Mouse (Mus musculus) ES-Bruce4 (cell line): ENCODE measurements around the gene Trpc1. TPM values are rescaled to one million over a fixed set of nuclear protein-coding genes. Genes with fewer than 3 reads are reported as not detected.

Source experiments
- H3K27ac ChIP-seq: 2 replicates; pipeline ENCODE4 v1.5.1; 2012; ENCODE audit warnings: low read length, inconsistent platforms; ENCODE audit not compliant: insufficient read depth
- H3K27me3 ChIP-seq: 2 replicates; pipeline ENCODE4 v1.6.1; 2012; ENCODE audit warnings: mild to moderate bottlenecking, low read length, inconsistent platforms; ENCODE audit not compliant: control insufficient read depth, poor library complexity, insufficient read depth, severe bottlenecking
- H3K36me3 ChIP-seq: 2 replicates; pipeline ENCODE4 v1.6.1; 2012; ENCODE audit warnings: inconsistent platforms, mild to moderate bottlenecking, low read length, moderate library complexity; ENCODE audit not compliant: control insufficient read depth, poor library complexity, insufficient read depth, severe bottlenecking
- H3K4me1 ChIP-seq: one replicate; pipeline ENCODE4 v1.8.1; 2011; ENCODE audit warnings: low read length; ENCODE audit not compliant: control insufficient read depth, insufficient read depth
- H3K4me3 ChIP-seq: 2 replicates; pipeline ENCODE4 v1.5.1; 2011; ENCODE audit warnings: low read depth, mild to moderate bottlenecking, low read length
- H3K9ac ChIP-seq: 2 replicates; pipeline ENCODE4 v1.6.1; 2012; ENCODE audit warnings: low read depth, mild to moderate bottlenecking, inconsistent platforms; ENCODE audit not compliant: poor library complexity, severe bottlenecking
- H3K9me3 ChIP-seq: replicated peaks from 2 replicates; pipeline ENCODE4 v1.6.1; 2012; ENCODE audit warnings: mild to moderate bottlenecking, low read length, inconsistent platforms; ENCODE audit not compliant: control insufficient read depth, poor library complexity, insufficient read depth, severe bottlenecking
- CTCF ChIP-seq: IDR thresholded peaks from one replicate; pipeline ENCODE4 v1.8.1; 2011; ENCODE audit warnings: low read depth, low read length
- EP300 ChIP-seq: IDR thresholded peaks from 2 replicates; pipeline ENCODE4 v1.6.1; 2011; ENCODE audit warnings: low read depth, low read length; ENCODE audit not compliant: insufficient read depth
- POLR2A ChIP-seq: IDR thresholded peaks from one replicate; pipeline ENCODE4 v1.8.1; 2011; ENCODE audit warnings: low read length; ENCODE audit not compliant: insufficient read depth
- polyA plus RNA-seq: library from polyadenylated mRNA; stranded (reverse); fragments of >200 nt; gene quantifications from 2 replicates; pipeline ENCODE4 v1.2.4, GENCODE M21; 2011; ENCODE audit warnings: low read depth; ENCODE audit not compliant: missing spikeins, insufficient read depth, insufficient read length

The Trpc1 gene
- polyA plus RNA-seq, 1 experiment: 6.2 TPM

- Histone ChIP-seq H3K27me3 (no peaks in the 10 kb centered on the region), H3K4me1 (no peaks in the 10 kb centered on the region), H3K27ac (no peak overlapping the region), H3K9ac (no peak overlapping the region), H3K36me3 (no peaks in the 10 kb centered on the region), H3K4me3 (no peak overlapping the region), H3K9me3 (no peaks in the 10 kb centered on the region)
- TF ChIP-seq POLR2A (no peak), EP300 (no peak), CTCF (no peak)
Observed at GRCm38 (mm10) chr9:95668306-95668705, 81.9 kb downstream of the Trpc1 start.

GRCm38 (mm10) chr9:95667836-95668235 lies 82.3 kb downstream of the Trpc1 start:
- no peaks in the 10 kb centered on the region for H3K27me3 ChIP-seq
- H3K4me1 ChIP-seq: no peaks in the 10 kb centered on the region
- no peak overlapping the region for H3K9ac ChIP-seq
- no peak overlapping the region for H3K27ac ChIP-seq
- H3K9me3 ChIP-seq: no peaks in the 10 kb centered on the region
- TF ChIP-seq POLR2A (no peak), EP300 (no peak), CTCF (no peak)
- H3K4me3 ChIP-seq: no peak overlapping the region
- H3K36me3 ChIP-seq: no peaks in the 10 kb centered on the region

- no peak overlapping the region for H3K27ac ChIP-seq
- H3K27me3 ChIP-seq: no peaks in the 10 kb centered on the region
- no peak overlapping the region for H3K9ac ChIP-seq
- no peaks in the 10 kb centered on the region for H3K9me3 ChIP-seq
- H3K36me3 ChIP-seq: no peaks in the 10 kb centered on the region
- no peak for TF ChIP-seq EP300
- no peak for TF ChIP-seq CTCF
- no peak for TF ChIP-seq POLR2A
- no peak overlapping the region for H3K4me3 ChIP-seq
- no peaks in the 10 kb centered on the region for H3K4me1 ChIP-seq
Observed at GRCm38 (mm10) chr9:95665835-95666234, 84.3 kb downstream of the Trpc1 start.

GRCm38 (mm10) chr9:95664290-95664989 lies 85.7 kb downstream of the Trpc1 start:
- Histone ChIP-seq H3K27ac (no peak overlapping the region), H3K27me3 (no peaks in the 10 kb centered on the region), H3K4me1 (no peaks in the 10 kb centered on the region), H3K9me3 (no peaks in the 10 kb centered on the region), H3K36me3 (no peaks in the 10 kb centered on the region), H3K4me3 (no peak overlapping the region), H3K9ac (no peak overlapping the region)
- TF ChIP-seq EP300 (no peak), POLR2A (no peak), CTCF (no peak)

GRCm38 (mm10) chr9:95657941-95658340 lies 92.2 kb downstream of the Trpc1 start:
- Histone ChIP-seq H3K9ac (no peak overlapping the region), H3K36me3 (no peaks in the 10 kb centered on the region), H3K9me3 (no peaks in the 10 kb centered on the region), H3K27me3 (no peaks in the 10 kb centered on the region), H3K4me1 (no peaks in the 10 kb centered on the region), H3K27ac (no peak overlapping the region), H3K4me3 (no peak overlapping the region)
- TF ChIP-seq EP300 (no peak), POLR2A (no peak), CTCF (no peak)

Other genes starting within 250 kb of the Trpc1 start
- 173 and 190 TPM in 2 replicates for gene U2surp, start 238.4 kb downstream of the Trpc1 start, polyA plus RNA-seq
- gene Paqr9, start 190.7 kb downstream of the Trpc1 start, polyA plus RNA-seq: 0.15 and 0.30 TPM in 2 replicates
- gene Pcolce2, start 112.8 kb downstream of the Trpc1 start, polyA plus RNA-seq: 8.9 and 9.8 TPM in 2 replicates
- 4.2 and 5.9 TPM in 2 replicates for gene Pls1, start 94.9 kb upstream of the Trpc1 start, polyA plus RNA-seq
- 40.5 and 42.6 TPM in 2 replicates for gene Atr, start 107.2 kb upstream of the Trpc1 start, polyA plus RNA-seq
- 46.9 and 59.3 TPM in 2 replicates for gene Xrn1, start 204.4 kb upstream of the Trpc1 start, polyA plus RNA-seq